Mouse (Mus musculus) CH12.LX (cell line): ENCODE measurements at regions not wholly inside any gene's neighbourhood (a gene's known extent, or its start where the extent isn't known, plus 50 kb on each side); places are given as distances from the start of the nearest gene placed in this dataset.

Experiments
- DNase-seq: peaks from one replicate; pipeline ENCODE4 v3.0.0-alpha.2; 2013; ENCODE audit errors: extremely low read depth
- H3K27ac ChIP-seq: 2 replicates; pipeline ENCODE4 v1.5.1; 2012; ENCODE audit warnings: low read depth, mild to moderate bottlenecking, control low read depth, moderate library complexity; ENCODE audit not compliant: insufficient read depth
- H3K27me3 ChIP-seq: replicated peaks from 2 replicates; pipeline ENCODE3; 2012; ENCODE audit warnings: inconsistent platforms
- H3K36me3 ChIP-seq, 2 experiments: replicated peaks in 1 of 2; 2 replicates each; pipeline versions ENCODE3 to v1.6.1; 2012; ENCODE audit warnings: inconsistent platforms in 1 of 2, low read length in 1 of 2, mild to moderate bottlenecking in 1 of 2, mixed read lengths in 1 of 2, moderate library complexity in 1 of 2; ENCODE audit not compliant: control insufficient read depth in 1 of 2, insufficient read depth in 1 of 2
- H3K4me1 ChIP-seq, 2 experiments: 2 replicates each; pipeline ENCODE4 v1.6.1; 2012; ENCODE audit warnings: inconsistent platforms in 1 of 2, moderate library complexity in 1 of 2; ENCODE audit not compliant: insufficient read depth in 2 of 2, control insufficient read depth in 1 of 2
- H3K4me2 ChIP-seq: 2 replicates; pipeline ENCODE4 v1.6.1; 2012; ENCODE audit warnings: low read depth, mild to moderate bottlenecking, control low read depth; ENCODE audit not compliant: poor library complexity, insufficient read depth, severe bottlenecking
- H3K4me3 ChIP-seq, 3 experiments: fragments of 150-350 bp in 1 of 3; sonication (generic) in 1 of 3; replicated peaks in 1 of 3; 2 replicates each; pipeline versions ENCODE3 to v1.5.1; 2011 to 2012; ENCODE audit warnings: low read depth in 2 of 3, low read length in 2 of 3, mild to moderate bottlenecking in 2 of 3, moderate library complexity in 2 of 3, control low read depth in 1 of 3, improper control_type of control experiment in 1 of 3, inconsistent platforms in 1 of 3, mixed read lengths in 1 of 3; ENCODE audit not compliant: poor library complexity in 1 of 3
- H3K79me2 ChIP-seq: replicated peaks from 2 replicates; pipeline ENCODE4 v1.6.1; 2012; ENCODE audit warnings: mild to moderate bottlenecking, moderate library complexity; ENCODE audit not compliant: control insufficient read depth, poor library complexity, insufficient read depth, severe bottlenecking; ENCODE audit errors: extremely low read depth
- H3K9ac ChIP-seq: 2 replicates; pipeline ENCODE4 v1.6.1; 2012; ENCODE audit warnings: low read depth, mild to moderate bottlenecking, control low read depth, moderate library complexity; ENCODE audit not compliant: insufficient read depth
- H3K9me3 ChIP-seq: replicated peaks from 2 replicates; pipeline ENCODE3; 2012; ENCODE audit warnings: low read length, inconsistent platforms, mixed read lengths
- BHLHE40 ChIP-seq: IDR thresholded peaks from 2 replicates; pipeline ENCODE4 v1.6.1; 2011; ENCODE audit warnings: mild to moderate bottlenecking, low read depth, low read length, improper control_type of control experiment
- ELF1 ChIP-seq: IDR thresholded peaks from 2 replicates; pipeline ENCODE4 v1.6.1; 2014; ENCODE audit warnings: low read depth, mild to moderate bottlenecking, inconsistent platforms, low read length, improper control_type of control experiment
- EP300 ChIP-seq: IDR thresholded peaks from 2 replicates; pipeline ENCODE4 v1.6.1; 2011; ENCODE audit warnings: low read length, improper control_type of control experiment
- ETS1 ChIP-seq: conservative IDR thresholded peaks from 2 replicates; pipeline ENCODE4 v1.6.1; 2012; ENCODE audit warnings: low read depth, mild to moderate bottlenecking, inconsistent platforms, low read length, improper control_type of control experiment, moderate library complexity
- HCFC1 ChIP-seq: IDR thresholded peaks from 2 replicates; pipeline ENCODE4 v1.6.1; 2012; ENCODE audit warnings: low read depth, mild to moderate bottlenecking, inconsistent platforms, low read length, improper control_type of control experiment
- MAFK ChIP-seq: IDR thresholded peaks from 2 replicates; pipeline ENCODE4 v1.6.1; 2011; ENCODE audit warnings: low read length, improper control_type of control experiment; ENCODE audit not compliant: insufficient replicate concordance
- MAX ChIP-seq: IDR thresholded peaks from 2 replicates; pipeline ENCODE4 v1.6.1; 2011; ENCODE audit warnings: low read length, improper control_type of control experiment
- MAZ ChIP-seq: IDR thresholded peaks from 2 replicates; pipeline ENCODE4 v1.6.1; 2012; ENCODE audit warnings: low read depth, mild to moderate bottlenecking, inconsistent platforms, low read length, improper control_type of control experiment, moderate library complexity
- MEF2A ChIP-seq: IDR thresholded peaks from 2 replicates; pipeline ENCODE4 v1.6.1; 2014; ENCODE audit warnings: low read depth, mild to moderate bottlenecking, inconsistent platforms, low read length, improper control_type of control experiment, borderline replicate concordance
- MXI1 ChIP-seq: IDR thresholded peaks from 2 replicates; pipeline ENCODE4 v1.6.1; 2011; ENCODE audit warnings: mild to moderate bottlenecking, low read depth, low read length, improper control_type of control experiment
- MYC ChIP-seq: IDR thresholded peaks from 2 replicates; pipeline ENCODE4 v1.6.1; 2011; ENCODE audit warnings: low read depth, mild to moderate bottlenecking, improper control_type of control experiment, low read length
- NRF1 ChIP-seq: IDR thresholded peaks from 2 replicates; pipeline ENCODE4 v1.6.1; 2014; ENCODE audit warnings: low read depth, mild to moderate bottlenecking, inconsistent platforms, low read length, improper control_type of control experiment, moderate library complexity
- PAX5 ChIP-seq: IDR thresholded peaks from 2 replicates; pipeline ENCODE4 v1.6.1; 2012; ENCODE audit warnings: low read length, inconsistent platforms, mixed read lengths
- POLR2AphosphoS2 ChIP-seq: IDR thresholded peaks from 2 replicates; pipeline ENCODE4 v1.6.1; 2011; ENCODE audit warnings: low read depth, low read length, improper control_type of control experiment
- RCOR1 ChIP-seq: conservative IDR thresholded peaks from 2 replicates; pipeline ENCODE4 v1.6.1; 2012; ENCODE audit warnings: low read depth, mild to moderate bottlenecking, inconsistent platforms, low read length, improper control_type of control experiment
- TCF12 ChIP-seq: IDR thresholded peaks from 2 replicates; pipeline ENCODE4 v1.6.1; 2014; ENCODE audit warnings: low read depth, mild to moderate bottlenecking, inconsistent platforms, low read length, improper control_type of control experiment
- UBTF ChIP-seq: IDR thresholded peaks from 2 replicates; pipeline ENCODE4 v1.6.1; 2012; ENCODE audit warnings: low read depth, mild to moderate bottlenecking, inconsistent platforms, low read length, improper control_type of control experiment, moderate library complexity
- USF2 ChIP-seq: conservative IDR thresholded peaks from 2 replicates; pipeline ENCODE4 v1.6.1; 2011; ENCODE audit warnings: low read depth, low read length, improper control_type of control experiment
- dilution Hi-C: fragments of 300-500 bp; cut with MboI; formaldehyde crosslinking; loops from 2 replicates; pipeline ENCODE4 v1.14.3; 2020; ENCODE audit warnings: low sequenced_read_pairs; ENCODE audit not compliant: extremely low pct_unique_long_range_greater_than_20kb, extremely low pct_ligation_motif_present
- in situ Hi-C: fragments of 300-500 bp; cut with MboI; formaldehyde crosslinking; loops from 3 replicates; pipeline ENCODE4 v1.14.3; 2019; ENCODE audit warnings: low sequenced_read_pairs, low pct_ligation_motif_present, low pct_unique_long_range_greater_than_20kb, mixed read lengths

- Histone ChIP-seq H3K27ac (no peak overlapping the region), H3K4me2 (no peak overlapping the region), H3K9ac (no peak overlapping the region), H3K27me3 (no peaks in the 10 kb centered on the region), H3K9me3 (no peaks in the 10 kb centered on the region), H3K79me2 (no peaks in the 10 kb centered on the region), H3K4me3 (no peak overlapping the region), H3K36me3 (no peaks in the 10 kb centered on the region), H3K4me1 (no peaks in the 10 kb centered on the region)
- TF ChIP-seq PAX5, result no peak
- TF ChIP-seq MAFK, result no peak
- no peak for TF ChIP-seq BHLHE40
- no peak for TF ChIP-seq ETS1
- no peak for TF ChIP-seq USF2
- TF ChIP-seq MEF2A, result no peak
- TF ChIP-seq POLR2AphosphoS2, result no peak
- TF ChIP-seq UBTF, result no peak
- TF ChIP-seq HCFC1, result no peak
- no peak for TF ChIP-seq ELF1
- no peak for TF ChIP-seq EP300
- TF ChIP-seq RCOR1, result no peak
- TF ChIP-seq MYC, result no peak
- TF ChIP-seq TCF12, result no peak
- DNase-seq, result no peak
- in situ Hi-C loops (loop anchor here (25.0 kb wide), 1 partner anchor 223 kb away; no protein-coding TSS in a partner anchor), dilution Hi-C loops (no loop called here)
Measured at GRCm38 (mm10) chr5:4689130-4689529, 68.7 kb downstream of the Fzd1 start.

GRCm38 (mm10) chr5:4675316-4675715 is 82.5 kb downstream of the Fzd1 start:
- no peak overlapping the region for H3K27ac ChIP-seq
- no peak overlapping the region for H3K4me2 ChIP-seq
- H3K4me1 ChIP-seq, result no peaks in the 10 kb centered on the region
- no peaks in the 10 kb centered on the region for H3K79me2 ChIP-seq
- H3K9me3 ChIP-seq, result no peaks in the 10 kb centered on the region
- dilution Hi-C loops, result no loop called here
- no peak overlapping the region for H3K4me3 ChIP-seq
- no peaks in the 10 kb centered on the region for H3K27me3 ChIP-seq
- H3K9ac ChIP-seq, result no peak overlapping the region
- H3K36me3 ChIP-seq, result no peaks in the 10 kb centered on the region
- in situ Hi-C loops, result loop anchor here (25.0 kb wide), 1 partner anchor 237 kb away; no protein-coding TSS in a partner anchor
- no peak for DNase-seq
- TF ChIP-seq MAX (no peak), MAZ (no peak), MXI1 (no peak), NRF1 (no peak)
